Mouse (Mus musculus): ENCODE measurements around the gene Strn4. TPM values are rescaled to one million over a fixed set of nuclear protein-coding genes. Genes with fewer than 3 reads are reported as not detected.

Gene Strn4
- total and polyA plus RNA-seq, 3 experiments, result 46.0 to 74.5 (median 63.5) TPM

DNA sequence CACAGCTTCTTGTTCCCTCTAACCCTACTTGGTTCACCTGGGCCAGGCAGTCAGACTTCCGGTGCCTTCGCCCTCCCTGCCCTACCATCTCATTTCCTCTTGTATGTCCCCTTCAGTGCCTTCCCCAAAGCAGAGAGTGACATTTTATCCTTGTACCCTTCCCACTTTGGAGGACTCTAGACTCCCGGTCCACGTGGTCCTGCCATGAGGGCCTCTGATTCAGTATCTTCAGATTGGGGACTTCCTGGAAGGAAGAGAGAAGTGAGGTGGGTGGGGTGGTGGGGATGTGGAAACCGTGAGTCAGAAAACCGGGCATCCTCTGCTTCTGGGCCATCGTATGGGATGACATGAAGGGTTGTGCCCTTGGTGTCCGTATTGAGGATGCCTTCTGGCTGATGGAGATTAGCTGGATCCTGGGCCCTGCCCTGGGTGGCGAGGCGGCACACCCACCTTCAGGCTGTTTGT is 32.4 kb upstream of the Strn4 start:
- Histone ChIP-seq H3K4me3 (replicated peaks in 1 of 3; ENCODE audit: low read depth in 2 of 3, low read length in 2 of 3, poor library complexity in 1 of 3) (peak overlapping the region; percentile 76 to 99 (median 79)), H3K79me2 (replicated peaks; ENCODE audit: control insufficient read depth, extremely low read depth, insufficient read depth, poor library complexity, severe bottlenecking) (peaks cover 56% of the 10 kb centered on the region), H3K27ac (ENCODE audit: insufficient read depth, low read depth) (peak overlapping the region; percentile 84), H3K9ac (ENCODE audit: insufficient read depth, low read depth) (peak overlapping the region; percentile 74), H3K27me3 (replicated peaks) (no peaks in the 10 kb centered on the region), H3K4me1 (ENCODE audit: control insufficient read depth in 1 of 2, insufficient read depth in 2 of 2) (peaks cover 7 to 31% of the 10 kb centered on the region in 2 experiments), H3K36me3 (replicated peaks in 1 of 2; ENCODE audit: control insufficient read depth in 1 of 2, insufficient read depth in 1 of 2, low read length in 1 of 2) (peaks cover 15 to 31% of the 10 kb centered on the region in 2 experiments), H3K9me3 (replicated peaks; ENCODE audit: low read length) (no peaks in the 10 kb centered on the region), H3K4me2 (ENCODE audit: insufficient read depth, low read depth, poor library complexity, severe bottlenecking) (peak overlapping the region; percentile 68)
- dilution Hi-C loops (cut with MboI; ENCODE audit: extremely low pct_ligation_motif_present, extremely low pct_unique_long_range_greater_than_20kb, low sequenced_read_pairs), result no loop called here
- DNase-seq (ENCODE audit: extremely low read depth), result peak; percentile 67
- TF ChIP-seq MAFK (IDR thresholded peaks at IDR 0.05; ENCODE audit: insufficient replicate concordance, low read length), result no peak
- peak; percentile 44; the same call in 1 of the 2 replicates for TF ChIP-seq POLR2A (IDR thresholded peaks at IDR 0.05; ENCODE audit: low read depth, low read length)
- TF ChIP-seq NELFE (IDR thresholded peaks at IDR 0.05; ENCODE audit: low read depth, low read length), result no peak
- TF ChIP-seq SIN3A (IDR thresholded peaks at IDR 0.05; ENCODE audit: low read length), result peak; percentile 63; the same call in 1 of the 2 replicates
- TF ChIP-seq HCFC1 (IDR thresholded peaks at IDR 0.05; ENCODE audit: low read depth, low read length), result peak; percentile 68
- no peak for TF ChIP-seq TCF12 (IDR thresholded peaks at IDR 0.05; ENCODE audit: low read depth, low read length)
- no peak; the same call in 1 of the 2 replicates for TF ChIP-seq USF2 (conservative IDR thresholded peaks at IDR 0.05; ENCODE audit: low read depth, low read length)
- TF ChIP-seq EP300 (IDR thresholded peaks at IDR 0.05; ENCODE audit: low read length), result no peak
- TF ChIP-seq ETS1 (conservative IDR thresholded peaks at IDR 0.05; ENCODE audit: low read depth, low read length), result peak; percentile 39; the same call in 1 of the 2 replicates
- no peak for TF ChIP-seq POLR2AphosphoS2 (IDR thresholded peaks at IDR 0.05; ENCODE audit: low read depth, low read length)
- TF ChIP-seq CTCF (conservative IDR thresholded peaks at IDR 0.05 in 1 of 2, IDR thresholded peaks at IDR 0.05 in 1 of 2; ENCODE audit: low read depth in 2 of 2, low read length in 2 of 2), result no peak
- no peak for TF ChIP-seq ZKSCAN1 (IDR thresholded peaks at IDR 0.05; ENCODE audit: borderline replicate concordance, low read depth, low read length)
- no peak for TF ChIP-seq ZC3H11A (IDR thresholded peaks at IDR 0.05; ENCODE audit: low read depth, low read length)
- TF ChIP-seq ZNF384 (IDR thresholded peaks at IDR 0.05; ENCODE audit: low read depth, low read length), result no peak
- no peak for TF ChIP-seq JUN (IDR thresholded peaks at IDR 0.05; ENCODE audit: insufficient read depth, low read depth, low read length)
- 0 out of 2 replicates have a peak, but pooled peaks have one; percentile 6 for TF ChIP-seq KAT2A (IDR thresholded peaks at IDR 0.05; ENCODE audit: insufficient replicate concordance, low read length)
- no peak for TF ChIP-seq ZMIZ1 (IDR thresholded peaks at IDR 0.05; ENCODE audit: low read depth, low read length)
- no peak for TF ChIP-seq RCOR1 (conservative IDR thresholded peaks at IDR 0.05; ENCODE audit: low read depth, low read length)
- no peak for TF ChIP-seq NRF1 (IDR thresholded peaks at IDR 0.05; ENCODE audit: low read depth, low read length)
- TF ChIP-seq MAX (IDR thresholded peaks at IDR 0.05; ENCODE audit: low read length), result peak; percentile 90
- TF ChIP-seq IRF4 (IDR thresholded peaks at IDR 0.05; ENCODE audit: low read depth, low read length), result no peak
- TF ChIP-seq MYC (IDR thresholded peaks at IDR 0.05; ENCODE audit: low read depth, low read length), result peak; percentile 96
- 0 out of 2 replicates have a peak, but pooled peaks have one; percentile 27 for TF ChIP-seq TBP (conservative IDR thresholded peaks at IDR 0.05; ENCODE audit: low read depth, low read length)
- 0 out of 2 replicates have a peak, but pooled peaks have one; percentile 11 for TF ChIP-seq JUND (conservative IDR thresholded peaks at IDR 0.05; ENCODE audit: low read depth, low read length)
- TF ChIP-seq MEF2A (IDR thresholded peaks at IDR 0.05; ENCODE audit: borderline replicate concordance, low read depth, low read length), result no peak
- TF ChIP-seq USF1 (IDR thresholded peaks at IDR 0.05; ENCODE audit: low read depth, low read length), result no peak
- no peak for TF ChIP-seq PAX5 (IDR thresholded peaks at IDR 0.05; ENCODE audit: low read length)
- peak; percentile 96 for TF ChIP-seq MXI1 (IDR thresholded peaks at IDR 0.05; ENCODE audit: low read depth, low read length)
- no peak for TF ChIP-seq GABPA (IDR thresholded peaks at IDR 0.05; ENCODE audit: insufficient replicate concordance, low read depth, low read length)
- TF ChIP-seq E2F4 (IDR thresholded peaks at IDR 0.05; ENCODE audit: insufficient replicate concordance, low read depth, low read length), result no peak
- no peak for TF ChIP-seq MAZ (IDR thresholded peaks at IDR 0.05; ENCODE audit: low read depth, low read length)
- TF ChIP-seq CHD2 (IDR thresholded peaks at IDR 0.05; ENCODE audit: low read length), result no peak
- no peak for TF ChIP-seq CHD1 (IDR thresholded peaks at IDR 0.05; ENCODE audit: low read depth, low read length)
- no peak for TF ChIP-seq SMC3 (IDR thresholded peaks at IDR 0.05; ENCODE audit: low read depth, low read length)
- TF ChIP-seq BHLHE40 (IDR thresholded peaks at IDR 0.05; ENCODE audit: low read depth, low read length), result no peak; the same call in 1 of the 2 replicates
- no peak for TF ChIP-seq RAD21 (IDR thresholded peaks at IDR 0.05; ENCODE audit: low read depth, low read length)
- no peak for TF ChIP-seq UBTF (IDR thresholded peaks at IDR 0.05; ENCODE audit: low read depth, low read length)
- TF ChIP-seq ELF1 (IDR thresholded peaks at IDR 0.05; ENCODE audit: low read depth, low read length), result peak; percentile 69
- in situ Hi-C loops (cut with MboI; ENCODE audit: low pct_ligation_motif_present, low pct_unique_long_range_greater_than_20kb, low sequenced_read_pairs), result loop anchor here (5.0 to 25.0 kb wide), 2 partner anchors 36 to 846 kb away; partner anchors contain the start of gene Nop53

All from CH12.LX (cell line).